Mouse (Mus musculus): ENCODE results near the gene Fhit. TPM values are rescaled to one million over a fixed set of nuclear protein-coding genes. Genes with fewer than 3 reads are reported as not detected.

Fhit gene
- polyA plus RNA-seq, 1 experiment from 2014 or later: 2.3 TPM

DNA sequence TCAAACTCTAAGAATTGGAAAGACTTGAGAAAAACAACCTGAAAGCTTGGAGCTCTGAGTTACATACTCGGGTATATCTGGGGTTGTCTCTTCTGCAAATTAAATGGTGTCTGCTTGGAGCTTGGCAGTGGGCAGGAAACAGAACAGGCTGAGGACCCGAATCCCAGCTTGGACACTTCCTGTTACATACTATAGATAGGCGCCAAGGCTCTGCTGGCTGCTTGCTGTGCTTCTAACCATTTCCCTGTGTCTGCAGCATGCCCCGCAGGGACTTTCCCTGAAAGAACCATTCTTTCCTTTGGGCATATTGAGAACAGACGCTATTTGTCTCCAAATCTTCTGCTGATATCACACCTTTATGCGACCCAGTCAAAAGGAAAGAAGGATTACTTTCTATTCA, 1606.0 kb downstream of the Fhit start:
- Histone ChIP-seq H3K4me3 (replicated peaks) (no peak overlapping the region), H3K27me3 (no peaks in the 10 kb centered on the region), H3K4me2 (no peak overlapping the region), H3K36me3 (replicated peaks) (no peaks in the 10 kb centered on the region), H3K9ac (no peak overlapping the region), H3K4me1 (replicated peaks) (no peaks in the 10 kb centered on the region), H3K27ac (replicated peaks) (no peak overlapping the region), H3K9me3 (replicated peaks) (no peaks in the 10 kb centered on the region)
- ATAC-seq (ENCODE audit: insufficient read depth): no peak
- WGBS (ENCODE audit: insufficient replicate concordance): 10% methylated on average over 6 of the region's 6 CpGs

- no peak for ATAC-seq (ENCODE audit: insufficient read depth)
- H3K27me3 ChIP-seq: no peaks in the 10 kb centered on the region
- no peak overlapping the region for H3K9ac ChIP-seq
- no peak overlapping the region for H3K4me2 ChIP-seq
- no peaks in the 10 kb centered on the region for H3K9me3 ChIP-seq (replicated peaks)
- no peak overlapping the region for H3K27ac ChIP-seq (replicated peaks)
- H3K4me1 ChIP-seq (replicated peaks): no peaks in the 10 kb centered on the region
- no peaks in the 10 kb centered on the region for H3K36me3 ChIP-seq (replicated peaks)
- no peak overlapping the region for H3K4me3 ChIP-seq (replicated peaks)
These were observed 1609.7 kb downstream of the Fhit start for GRCm38 (mm10) chr14:9552149-9552548.

DNA sequence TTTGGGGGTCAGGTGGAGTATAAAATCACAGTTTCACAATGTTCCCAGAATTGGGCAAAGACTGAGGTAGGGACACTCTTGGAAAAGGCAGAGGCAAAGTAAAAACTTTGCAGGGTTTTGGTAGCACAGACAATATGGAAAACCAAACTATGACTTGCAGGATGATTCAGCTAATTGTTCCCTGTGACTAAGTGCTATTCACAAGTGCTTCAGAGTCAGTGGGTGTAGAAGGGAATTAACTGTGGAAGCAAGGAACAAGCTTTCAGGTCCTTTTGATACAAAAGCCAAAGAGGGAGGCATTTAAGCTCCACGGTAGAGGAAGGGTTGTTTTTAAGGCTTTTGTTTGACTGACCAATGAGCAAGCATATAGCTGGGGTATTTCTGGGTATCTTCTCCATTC, 1613.9 kb downstream of the Fhit start:
- no peaks in the 10 kb centered on the region for H3K4me1 ChIP-seq (replicated peaks)
- no peak overlapping the region for H3K4me2 ChIP-seq
- ATAC-seq (ENCODE audit: insufficient read depth): no peak
- WGBS (ENCODE audit: insufficient replicate concordance): 20% methylated on average over 1 of the region's 1 CpGs
- no peak overlapping the region for H3K27ac ChIP-seq (replicated peaks)
- H3K9me3 ChIP-seq (replicated peaks): no peaks in the 10 kb centered on the region
- no peak overlapping the region for H3K4me3 ChIP-seq (replicated peaks)
- no peak overlapping the region for H3K9ac ChIP-seq
- H3K36me3 ChIP-seq (replicated peaks): no peaks in the 10 kb centered on the region
- H3K27me3 ChIP-seq: no peaks in the 10 kb centered on the region

DNA sequence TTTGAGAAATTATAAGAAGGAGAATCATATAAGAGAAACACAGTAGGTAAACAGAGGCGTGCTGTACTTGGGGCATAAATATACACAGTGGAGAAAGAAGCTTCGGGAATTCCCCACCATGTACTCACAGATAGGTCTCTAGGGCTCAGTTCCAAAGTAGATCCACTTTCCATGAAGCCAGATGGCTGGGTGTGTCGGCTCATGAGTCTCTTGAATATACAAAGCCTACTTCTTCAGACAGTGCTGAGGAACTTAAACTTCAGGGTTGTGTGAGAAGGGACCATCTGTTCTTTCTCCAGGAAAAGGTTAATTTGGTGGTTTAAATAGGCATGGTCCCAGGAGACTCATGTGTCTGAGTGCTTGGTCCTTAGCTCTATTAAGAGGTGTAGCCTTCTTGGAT, 1617.5 kb downstream of the Fhit start:
- Histone ChIP-seq H3K4me1 (replicated peaks) (no peaks in the 10 kb centered on the region), H3K9ac (no peak overlapping the region), H3K36me3 (replicated peaks) (no peaks in the 10 kb centered on the region), H3K27me3 (no peaks in the 10 kb centered on the region), H3K4me2 (no peak overlapping the region), H3K27ac (replicated peaks) (no peak overlapping the region), H3K9me3 (replicated peaks) (no peaks in the 10 kb centered on the region), H3K4me3 (replicated peaks) (no peak overlapping the region)
- 48% methylated on average over 3 of the region's 3 CpGs for WGBS (ENCODE audit: insufficient replicate concordance)
- ATAC-seq (ENCODE audit: insufficient read depth): no peak

DNA sequence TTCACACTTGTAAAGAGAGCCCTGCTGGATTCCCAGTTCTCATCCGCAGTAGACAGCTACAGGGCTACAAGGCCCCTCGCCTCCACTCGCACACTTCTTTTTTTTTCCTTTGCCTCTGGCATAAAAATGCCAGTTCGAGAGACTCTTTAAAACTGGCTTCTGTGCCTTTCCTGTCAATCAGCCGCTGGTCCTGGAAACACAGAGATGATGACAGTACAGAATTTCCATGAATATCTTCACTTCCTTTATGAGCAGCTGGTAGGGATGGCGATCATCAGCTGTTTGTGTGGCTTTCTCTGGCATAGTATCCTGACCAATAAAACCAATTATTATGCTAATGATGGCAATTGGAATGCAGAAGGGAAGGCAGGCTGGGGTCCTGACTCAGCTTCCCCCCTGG, 1626.3 kb downstream of the Fhit start:
- H3K4me3 ChIP-seq (replicated peaks): no peak overlapping the region
- H3K4me2 ChIP-seq: no peak overlapping the region
- 56% methylated on average over 6 of the region's 6 CpGs for WGBS (ENCODE audit: insufficient replicate concordance)
- H3K9me3 ChIP-seq (replicated peaks): no peaks in the 10 kb centered on the region
- no peaks in the 10 kb centered on the region for H3K4me1 ChIP-seq (replicated peaks)
- no peak for ATAC-seq (ENCODE audit: insufficient read depth)
- H3K36me3 ChIP-seq (replicated peaks): no peaks in the 10 kb centered on the region
- H3K9ac ChIP-seq: no peak overlapping the region
- H3K27ac ChIP-seq (replicated peaks): no peak overlapping the region
- no peaks in the 10 kb centered on the region for H3K27me3 ChIP-seq

DNA sequence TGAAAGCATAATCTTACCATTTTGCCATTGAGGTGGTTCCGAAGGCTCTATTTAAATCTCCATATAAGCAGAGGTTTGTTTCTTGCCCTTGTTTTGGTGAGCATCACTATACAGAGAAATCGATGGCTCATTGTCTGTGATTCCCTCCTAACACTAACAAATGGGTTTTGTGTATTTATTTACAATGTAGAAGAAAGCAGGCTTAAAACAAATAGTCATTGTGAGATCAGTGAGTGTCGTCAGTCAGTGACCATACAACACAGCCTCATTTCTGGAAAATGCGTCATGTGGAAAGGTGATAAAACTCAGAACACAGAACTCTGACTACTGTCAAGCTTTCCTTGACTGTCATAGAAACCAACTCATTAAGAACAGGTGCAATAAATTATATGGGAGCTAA, 1632.6 kb downstream of the Fhit start:
- Histone ChIP-seq H3K4me2 (no peak overlapping the region), H3K36me3 (replicated peaks) (no peaks in the 10 kb centered on the region), H3K27ac (replicated peaks) (no peak overlapping the region), H3K27me3 (no peaks in the 10 kb centered on the region), H3K4me1 (replicated peaks) (no peaks in the 10 kb centered on the region), H3K9ac (no peak overlapping the region), H3K9me3 (replicated peaks) (no peaks in the 10 kb centered on the region), H3K4me3 (replicated peaks) (no peak overlapping the region)
- no peak for ATAC-seq (ENCODE audit: insufficient read depth)
- whole genome bisulfite sequencing (ENCODE audit: insufficient replicate concordance): 70% methylated on average over 4 of the region's 4 CpGs

GRCm38 (mm10) chr14:9526136-9526535, 1635.7 kb downstream of the Fhit start:
- no peak overlapping the region for H3K4me3 ChIP-seq (replicated peaks)
- H3K9me3 ChIP-seq (replicated peaks): no peaks in the 10 kb centered on the region
- no peak overlapping the region for H3K9ac ChIP-seq
- no peaks in the 10 kb centered on the region for H3K27me3 ChIP-seq
- no peak overlapping the region for H3K4me2 ChIP-seq
- no peaks in the 10 kb centered on the region for H3K4me1 ChIP-seq (replicated peaks)
- H3K36me3 ChIP-seq (replicated peaks): no peaks in the 10 kb centered on the region
- 56% methylated on average over 3 of the region's 3 CpGs for WGBS (ENCODE audit: insufficient replicate concordance)
- no peak overlapping the region for H3K27ac ChIP-seq (replicated peaks)
- no peak for ATAC-seq (ENCODE audit: insufficient read depth)

DNA sequence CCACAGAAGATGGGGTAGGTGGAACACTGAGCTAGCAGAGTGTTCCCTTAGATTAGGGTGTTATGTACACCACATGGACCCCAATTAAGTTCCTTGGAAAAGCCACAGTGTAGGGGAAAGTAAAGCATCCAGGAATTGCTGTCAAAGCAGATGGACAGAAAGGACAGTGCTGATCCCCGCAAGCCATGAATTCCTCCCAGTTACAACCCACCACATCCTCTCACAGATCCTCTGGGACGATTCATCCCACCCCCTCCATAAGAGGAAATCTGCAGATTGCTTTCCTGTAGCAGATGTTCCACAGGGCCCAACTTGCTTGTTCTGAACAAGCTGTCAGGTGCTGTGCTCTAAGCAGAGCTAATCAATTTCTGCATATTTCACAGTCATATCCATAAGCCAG, 1644.2 kb downstream of the Fhit start:
- no peaks in the 10 kb centered on the region for H3K9me3 ChIP-seq (replicated peaks)
- no peak overlapping the region for H3K9ac ChIP-seq
- no peak overlapping the region for H3K4me2 ChIP-seq
- H3K4me1 ChIP-seq (replicated peaks): no peaks in the 10 kb centered on the region
- H3K36me3 ChIP-seq (replicated peaks): no peaks in the 10 kb centered on the region
- WGBS (ENCODE audit: insufficient replicate concordance): 46% methylated on average over 2 of the region's 2 CpGs
- no peak for ATAC-seq (ENCODE audit: insufficient read depth)
- H3K27me3 ChIP-seq: no peaks in the 10 kb centered on the region
- no peak overlapping the region for H3K4me3 ChIP-seq (replicated peaks)
- no peak overlapping the region for H3K27ac ChIP-seq (replicated peaks)

DNA sequence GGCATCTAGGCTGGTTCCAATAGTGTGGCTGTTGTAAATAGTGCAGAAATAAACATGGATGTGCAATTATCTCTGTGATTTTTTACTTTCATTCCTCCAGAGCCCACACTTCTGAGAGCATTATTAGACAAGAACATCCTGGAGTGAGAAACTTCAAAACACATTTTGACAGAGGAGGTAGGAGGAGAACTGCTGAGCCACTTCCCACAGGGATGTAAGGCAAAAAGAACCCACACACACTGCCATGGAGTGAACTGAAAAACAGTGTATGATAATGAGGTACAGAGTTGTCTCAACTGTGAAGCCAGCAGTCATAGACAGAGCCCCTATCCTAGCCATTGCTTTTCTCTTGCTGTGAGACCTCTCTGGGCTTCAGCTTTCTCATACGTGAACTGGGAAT, 1652.2 kb downstream of the Fhit start:
- Histone ChIP-seq H3K27ac (replicated peaks) (no peak overlapping the region), H3K4me1 (replicated peaks) (no peaks in the 10 kb centered on the region), H3K4me2 (no peak overlapping the region), H3K4me3 (replicated peaks) (no peak overlapping the region), H3K27me3 (no peaks in the 10 kb centered on the region), H3K9ac (no peak overlapping the region), H3K36me3 (replicated peaks) (no peaks in the 10 kb centered on the region), H3K9me3 (replicated peaks) (no peaks in the 10 kb centered on the region)
- ATAC-seq (ENCODE audit: insufficient read depth): no peak
- 74% methylated on average over 1 of the region's 1 CpGs for WGBS (ENCODE audit: insufficient replicate concordance)

Other genes with a start within 250 kb of the Fhit start
- gene Gm3839, start 194.7 kb upstream of the Fhit start, polyA plus RNA-seq (2015; fragmentation: Nextera tagmentation; extraction: Ambion mirVana): 0.79 and 0.82 TPM in 2 replicates